Mouse (Mus musculus) embryonic fibroblast, embryonic 13.5 days (primary cell): Measurements from ENCODE around the gene 3110082I17Rik.
A peak's percentile ranks its signal among the peaks of the same experiment; 100 is the strongest.

Source experiments
- CTCF ChIP-seq: IDR thresholded peaks from 2 replicates; pipeline ENCODE4 v1.5.1; 2011; ENCODE audit warnings: mild to moderate bottlenecking, control low read depth, low read length, moderate library complexity, borderline replicate concordance; ENCODE audit not compliant: insufficient read depth
- POLR2A ChIP-seq: IDR thresholded peaks from 2 replicates; pipeline ENCODE4 v1.6.1; 2011; ENCODE audit warnings: low read depth, mild to moderate bottlenecking, control low read depth, low read length, moderate library complexity

GRCm38 (mm10) chr5:139460384-139461067 is at the start of gene 3110082I17Rik:
- TF ChIP-seq POLR2A (peak; percentile 41; the same call in 1 of the 2 replicates), CTCF (no peak)
